Mouse (Mus musculus) CH12.LX (cell line): Measurements from ENCODE around the gene Acrbp. TPM values are rescaled to one million over a fixed set of nuclear protein-coding genes. Genes with fewer than 3 reads are reported as not detected.

ENCODE experiments used
- DNase-seq: peaks from one replicate; pipeline ENCODE4 v3.0.0-alpha.2; 2013; ENCODE audit errors: extremely low read depth
- H3K27ac ChIP-seq: 2 replicates; pipeline ENCODE4 v1.5.1; 2012; ENCODE audit warnings: low read depth, mild to moderate bottlenecking, control low read depth, moderate library complexity; ENCODE audit not compliant: insufficient read depth
- H3K27me3 ChIP-seq: replicated peaks from 2 replicates; pipeline ENCODE3; 2012; ENCODE audit warnings: inconsistent platforms
- H3K36me3 ChIP-seq, 2 experiments: replicated peaks in 1 of 2; 2 replicates each; pipeline versions ENCODE3 to v1.6.1; 2012; ENCODE audit warnings: inconsistent platforms in 1 of 2, low read length in 1 of 2, mild to moderate bottlenecking in 1 of 2, mixed read lengths in 1 of 2, moderate library complexity in 1 of 2; ENCODE audit not compliant: control insufficient read depth in 1 of 2, insufficient read depth in 1 of 2
- H3K4me1 ChIP-seq, 2 experiments: 2 replicates each; pipeline ENCODE4 v1.6.1; 2012; ENCODE audit warnings: inconsistent platforms in 1 of 2, moderate library complexity in 1 of 2; ENCODE audit not compliant: insufficient read depth in 2 of 2, control insufficient read depth in 1 of 2
- H3K4me2 ChIP-seq: 2 replicates; pipeline ENCODE4 v1.6.1; 2012; ENCODE audit warnings: low read depth, mild to moderate bottlenecking, control low read depth; ENCODE audit not compliant: poor library complexity, insufficient read depth, severe bottlenecking
- H3K4me3 ChIP-seq, 3 experiments: fragments of 150-350 bp in 1 of 3; sonication (generic) in 1 of 3; replicated peaks in 1 of 3; 2 replicates each; pipeline versions ENCODE3 to v1.5.1; 2011 to 2012; ENCODE audit warnings: low read depth in 2 of 3, low read length in 2 of 3, mild to moderate bottlenecking in 2 of 3, moderate library complexity in 2 of 3, control low read depth in 1 of 3, improper control_type of control experiment in 1 of 3, inconsistent platforms in 1 of 3, mixed read lengths in 1 of 3; ENCODE audit not compliant: poor library complexity in 1 of 3
- H3K79me2 ChIP-seq: replicated peaks from 2 replicates; pipeline ENCODE4 v1.6.1; 2012; ENCODE audit warnings: mild to moderate bottlenecking, moderate library complexity; ENCODE audit not compliant: control insufficient read depth, poor library complexity, insufficient read depth, severe bottlenecking; ENCODE audit errors: extremely low read depth
- H3K9ac ChIP-seq: 2 replicates; pipeline ENCODE4 v1.6.1; 2012; ENCODE audit warnings: low read depth, mild to moderate bottlenecking, control low read depth, moderate library complexity; ENCODE audit not compliant: insufficient read depth
- H3K9me3 ChIP-seq: replicated peaks from 2 replicates; pipeline ENCODE3; 2012; ENCODE audit warnings: low read length, inconsistent platforms, mixed read lengths
- BHLHE40 ChIP-seq: IDR thresholded peaks from 2 replicates; pipeline ENCODE4 v1.6.1; 2011; ENCODE audit warnings: mild to moderate bottlenecking, low read depth, low read length, improper control_type of control experiment
- CHD2 ChIP-seq: IDR thresholded peaks from 2 replicates; pipeline ENCODE4 v1.6.1; 2011; ENCODE audit warnings: low read length, improper control_type of control experiment
- E2F4 ChIP-seq: IDR thresholded peaks from 2 replicates; pipeline ENCODE4 v1.6.1; 2011; ENCODE audit warnings: low read depth, low read length, improper control_type of control experiment; ENCODE audit not compliant: insufficient replicate concordance
- ELF1 ChIP-seq: IDR thresholded peaks from 2 replicates; pipeline ENCODE4 v1.6.1; 2014; ENCODE audit warnings: low read depth, mild to moderate bottlenecking, inconsistent platforms, low read length, improper control_type of control experiment
- ETS1 ChIP-seq: conservative IDR thresholded peaks from 2 replicates; pipeline ENCODE4 v1.6.1; 2012; ENCODE audit warnings: low read depth, mild to moderate bottlenecking, inconsistent platforms, low read length, improper control_type of control experiment, moderate library complexity
- HCFC1 ChIP-seq: IDR thresholded peaks from 2 replicates; pipeline ENCODE4 v1.6.1; 2012; ENCODE audit warnings: low read depth, mild to moderate bottlenecking, inconsistent platforms, low read length, improper control_type of control experiment
- IRF4 ChIP-seq: IDR thresholded peaks from 2 replicates; pipeline ENCODE4 v1.6.1; 2014; ENCODE audit warnings: low read depth, mild to moderate bottlenecking, inconsistent platforms, low read length, improper control_type of control experiment
- KAT2A ChIP-seq: IDR thresholded peaks from 2 replicates; pipeline ENCODE4 v1.6.1; 2012; ENCODE audit warnings: low read length, improper control_type of control experiment, inconsistent platforms; ENCODE audit not compliant: insufficient replicate concordance
- MAFK ChIP-seq: IDR thresholded peaks from 2 replicates; pipeline ENCODE4 v1.6.1; 2011; ENCODE audit warnings: low read length, improper control_type of control experiment; ENCODE audit not compliant: insufficient replicate concordance
- MAZ ChIP-seq: IDR thresholded peaks from 2 replicates; pipeline ENCODE4 v1.6.1; 2012; ENCODE audit warnings: low read depth, mild to moderate bottlenecking, inconsistent platforms, low read length, improper control_type of control experiment, moderate library complexity
- MEF2A ChIP-seq: IDR thresholded peaks from 2 replicates; pipeline ENCODE4 v1.6.1; 2014; ENCODE audit warnings: low read depth, mild to moderate bottlenecking, inconsistent platforms, low read length, improper control_type of control experiment, borderline replicate concordance
- NELFE ChIP-seq: IDR thresholded peaks from 2 replicates; pipeline ENCODE4 v1.6.1; 2011; ENCODE audit warnings: low read depth, low read length, improper control_type of control experiment
- NRF1 ChIP-seq: IDR thresholded peaks from 2 replicates; pipeline ENCODE4 v1.6.1; 2014; ENCODE audit warnings: low read depth, mild to moderate bottlenecking, inconsistent platforms, low read length, improper control_type of control experiment, moderate library complexity
- POLR2A ChIP-seq: IDR thresholded peaks from 2 replicates; pipeline ENCODE4 v1.6.1; 2011; ENCODE audit warnings: low read depth, mild to moderate bottlenecking, improper control_type of control experiment, low read length
- RCOR1 ChIP-seq: conservative IDR thresholded peaks from 2 replicates; pipeline ENCODE4 v1.6.1; 2012; ENCODE audit warnings: low read depth, mild to moderate bottlenecking, inconsistent platforms, low read length, improper control_type of control experiment
- TCF12 ChIP-seq: IDR thresholded peaks from 2 replicates; pipeline ENCODE4 v1.6.1; 2014; ENCODE audit warnings: low read depth, mild to moderate bottlenecking, inconsistent platforms, low read length, improper control_type of control experiment
- USF2 ChIP-seq: conservative IDR thresholded peaks from 2 replicates; pipeline ENCODE4 v1.6.1; 2011; ENCODE audit warnings: low read depth, low read length, improper control_type of control experiment
- ZKSCAN1 ChIP-seq: IDR thresholded peaks from 2 replicates; pipeline ENCODE4 v1.6.1; 2012; ENCODE audit warnings: low read depth, inconsistent platforms, low read length, improper control_type of control experiment, borderline replicate concordance
- ZNF384 ChIP-seq: IDR thresholded peaks from 2 replicates; pipeline ENCODE4 v1.6.1; 2012; ENCODE audit warnings: low read depth, low read length, improper control_type of control experiment, inconsistent platforms
- dilution Hi-C: fragments of 300-500 bp; cut with MboI; formaldehyde crosslinking; loops from 2 replicates; pipeline ENCODE4 v1.14.3; 2020; ENCODE audit warnings: low sequenced_read_pairs; ENCODE audit not compliant: extremely low pct_unique_long_range_greater_than_20kb, extremely low pct_ligation_motif_present
- in situ Hi-C: fragments of 300-500 bp; cut with MboI; formaldehyde crosslinking; loops from 3 replicates; pipeline ENCODE4 v1.14.3; 2019; ENCODE audit warnings: low sequenced_read_pairs, low pct_ligation_motif_present, low pct_unique_long_range_greater_than_20kb, mixed read lengths
- polyA plus RNA-seq: library from polyadenylated mRNA; unstranded; fragments of >175 nt; gene quantifications from 2 replicates; pipeline ENCODE4 v1.2.1, GENCODE M21; 2012; ENCODE audit warnings: low read depth; ENCODE audit not compliant: insufficient read length
- total RNA-seq, 2 experiments: library from RNA; depleted of rRNA; stranded (reverse); fragments of 300-350 nt in 1 of 2; fragments of >200 nt in 1 of 2; gene quantifications; 2 replicates each; pipeline ENCODE4 v1.2.3; 2012 to 2014

Gene Acrbp
- total and polyA plus RNA-seq, 3 experiments, result 1.7 to 4.9 (median 3.3) TPM

DNA sequence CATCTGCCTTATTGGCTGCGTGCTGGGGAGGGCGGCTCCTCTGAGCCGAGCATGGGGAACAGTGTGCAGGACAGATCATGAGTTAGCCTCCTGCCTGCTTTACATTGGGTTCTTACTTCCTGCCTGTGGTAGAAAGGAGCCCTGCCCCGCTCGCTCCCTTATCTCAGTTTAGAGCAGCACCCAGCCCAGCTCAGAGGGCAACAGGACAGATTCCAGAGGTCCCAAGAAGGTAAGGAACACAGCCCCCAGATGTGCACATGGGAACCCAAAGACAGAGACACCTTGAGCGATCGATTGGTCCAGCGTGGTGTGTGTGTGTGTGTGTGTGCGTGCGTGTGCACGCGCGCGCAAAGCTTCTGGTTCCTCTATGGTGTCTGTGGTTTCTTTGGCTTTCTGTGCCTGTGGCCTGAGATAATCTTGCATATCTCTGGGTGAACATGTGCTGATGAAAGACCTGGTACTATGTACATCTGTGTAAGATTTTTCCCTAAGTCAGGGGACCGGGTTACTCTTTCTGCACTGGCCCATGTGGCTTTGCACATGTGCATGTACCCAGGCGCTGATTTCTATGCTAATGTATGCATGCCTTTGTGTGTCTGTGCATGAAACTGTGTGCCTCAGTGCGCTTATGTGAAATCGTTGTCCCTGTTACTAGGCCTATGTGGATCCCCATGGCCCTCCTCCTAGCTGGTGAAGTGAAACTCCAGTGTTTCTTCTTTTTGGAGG lies 21.8 kb downstream of the Acrbp start (continued):
- TF ChIP-seq E2F4, result no peak
- 0 out of 2 replicates have a peak, but pooled peaks have one; percentile 5 for TF ChIP-seq MEF2A
- TF ChIP-seq ETS1, result peak; percentile 37; the same call in 1 of the 2 replicates
- TF ChIP-seq HCFC1, result 0 out of 2 replicates have a peak, but pooled peaks have one; percentile 23
- peak; percentile 54; the same call in 1 of the 2 replicates for TF ChIP-seq ELF1
- peak; percentile 86 for TF ChIP-seq POLR2A
- TF ChIP-seq RCOR1, result no peak
- no peak for TF ChIP-seq CHD2
- TF ChIP-seq MAFK, result no peak

DNA sequence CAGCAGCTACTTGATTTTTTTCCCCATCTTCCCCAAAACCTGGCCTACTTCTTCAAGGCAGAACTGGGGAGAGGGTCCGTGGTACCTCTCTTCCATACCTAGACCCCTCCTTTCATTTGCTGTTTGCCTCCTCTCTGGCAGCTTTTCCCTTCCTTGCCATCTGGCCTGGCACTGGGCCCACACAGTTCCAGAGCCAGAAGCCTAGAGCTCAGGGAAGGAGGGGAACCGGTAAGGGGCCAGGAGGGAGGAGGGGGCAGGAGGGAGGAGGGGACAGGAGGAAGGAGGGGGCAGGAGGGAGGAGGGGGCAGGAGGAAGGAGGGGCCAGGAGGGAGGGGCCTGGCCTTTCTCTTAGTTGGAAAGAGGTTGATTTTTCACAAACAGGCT lies 22.4 kb downstream of the Acrbp start:
- dilution Hi-C loops, result no loop called here
- Histone ChIP-seq H3K9ac (peak overlapping the region; percentile 81), H3K4me1 (peaks cover 21 to 44% of the 10 kb centered on the region in 2 experiments), H3K79me2 (no peaks in the 10 kb centered on the region), H3K4me3 (peak overlapping the region; percentile 53 to 69 (median 59)), H3K36me3 (peaks cover 0 to 10% of the 10 kb centered on the region in 2 experiments), H3K27me3 (no peaks in the 10 kb centered on the region), H3K27ac (peak overlapping the region; percentile 93), H3K9me3 (no peaks in the 10 kb centered on the region)
- in situ Hi-C loops, result no loop called here
- DNase-seq, result peak; percentile 69
- TF ChIP-seq CHD2 (peak; percentile 51; the same call in 1 of the 2 replicates), POLR2A (no peak), NELFE (peak; percentile 49; the same call in 1 of the 2 replicates), MAZ (peak; percentile 97), HCFC1 (0 out of 2 replicates have a peak, but pooled peaks have one; percentile 19), NRF1 (no peak), ZNF384 (0 out of 2 replicates have a peak, but pooled peaks have one; percentile 3), TCF12 (0 out of 2 replicates have a peak, but pooled peaks have one; percentile 9)
- TF ChIP-seq, all 38 proteins: peak for 6
- peak overlapping the region; percentile 92 for H3K4me2 ChIP-seq

DNA sequence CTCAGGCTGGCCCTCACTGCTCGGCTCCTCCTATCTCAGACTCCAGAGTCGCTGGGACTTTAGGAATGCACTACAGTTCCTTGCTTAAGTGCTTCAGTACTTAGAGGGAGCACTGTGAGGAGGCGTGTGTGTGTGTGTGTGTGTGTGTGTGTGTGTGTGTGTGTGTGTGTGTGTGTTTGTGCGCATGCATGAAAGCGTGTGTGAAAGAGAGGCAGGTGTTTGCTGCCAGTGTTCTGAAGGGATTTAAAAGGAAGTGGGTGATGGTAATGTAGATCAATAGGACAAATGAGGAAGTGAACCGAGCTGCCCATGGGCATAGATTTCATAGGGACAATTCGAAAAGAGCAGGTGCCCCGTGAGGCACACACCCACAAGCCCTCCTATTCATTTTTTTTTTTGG lies 24.3 kb downstream of the Acrbp start:
- H3K4me2 ChIP-seq, result peak overlapping the region; percentile 26
- TF ChIP-seq E2F4 (no peak), TCF12 (no peak), ZKSCAN1 (no peak), BHLHE40 (peak; percentile 39; the same call in 1 of the 2 replicates), KAT2A (no peak), IRF4 (peak; percentile 20; the same call in 1 of the 2 replicates), USF2 (no peak), NRF1 (peak; percentile 27; the same call in 1 of the 2 replicates)
- peaks cover 17 to 34% of the 10 kb centered on the region in 2 experiments for H3K4me1 ChIP-seq
- no peak overlapping the region for H3K9ac ChIP-seq
- in situ Hi-C loops (no loop called here), dilution Hi-C loops (no loop called here)
- H3K36me3 ChIP-seq, result peaks cover 0 to 18% of the 10 kb centered on the region in 2 experiments
- H3K9me3 ChIP-seq, result no peaks in the 10 kb centered on the region
- no peaks in the 10 kb centered on the region for H3K79me2 ChIP-seq
- no peak overlapping the region for H3K27ac ChIP-seq
- no peak overlapping the region for H3K4me3 ChIP-seq
- H3K27me3 ChIP-seq, result no peaks in the 10 kb centered on the region
- DNase-seq, result peak; percentile 48
